Mouse (Mus musculus): ENCODE results near the gene Ccdc9b.

Gene Ccdc9b

DNA sequence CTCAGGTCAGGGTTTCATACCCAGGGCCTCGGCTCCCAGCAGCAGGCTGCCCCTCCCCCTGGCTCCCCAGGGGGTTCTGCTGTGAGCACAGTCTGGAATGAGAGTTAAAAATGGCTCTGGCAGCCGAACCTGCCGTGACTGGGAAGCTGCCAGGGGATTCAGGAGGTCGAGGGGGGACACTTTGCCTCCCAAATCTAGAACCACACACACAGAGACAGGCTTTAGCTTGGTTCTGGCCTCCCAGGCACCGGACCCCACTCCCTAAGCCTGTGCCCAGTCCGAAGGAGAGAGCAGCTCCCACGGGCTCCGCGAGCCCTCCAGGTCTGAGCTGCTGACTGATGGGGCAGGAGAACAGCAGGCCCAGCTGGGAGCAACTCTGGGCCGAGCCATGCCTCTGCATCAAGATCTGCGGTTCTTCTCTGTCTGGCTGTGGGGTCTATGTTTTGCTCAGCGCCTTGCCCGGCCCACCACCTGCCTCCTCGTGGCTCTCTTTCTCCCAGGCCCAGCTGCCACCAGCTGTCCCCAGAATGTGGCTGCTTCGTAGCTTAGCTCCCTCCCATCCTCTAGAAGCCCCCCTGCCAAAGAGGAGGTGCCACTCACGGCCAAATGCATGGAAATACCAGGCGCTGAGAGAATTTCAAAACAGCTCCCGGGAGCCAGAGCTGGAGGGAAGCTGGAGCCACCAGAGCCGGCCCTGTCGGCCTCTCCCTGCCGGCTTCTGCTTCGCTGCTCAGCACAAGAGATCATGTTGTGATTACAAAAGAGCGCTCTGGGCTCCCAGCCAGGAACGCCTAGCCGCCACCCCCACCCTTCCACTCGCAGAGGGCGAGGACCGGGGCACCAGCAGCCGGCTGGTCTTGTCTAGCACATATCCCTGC lies at the start of gene Ccdc9b:
Ccdc9b (minus strand) TSS at position 756 of the 878 bp plus-strand sequence.
- WGBS: 10% methylated on average over 29 of the region's 29 CpGs

DNA sequence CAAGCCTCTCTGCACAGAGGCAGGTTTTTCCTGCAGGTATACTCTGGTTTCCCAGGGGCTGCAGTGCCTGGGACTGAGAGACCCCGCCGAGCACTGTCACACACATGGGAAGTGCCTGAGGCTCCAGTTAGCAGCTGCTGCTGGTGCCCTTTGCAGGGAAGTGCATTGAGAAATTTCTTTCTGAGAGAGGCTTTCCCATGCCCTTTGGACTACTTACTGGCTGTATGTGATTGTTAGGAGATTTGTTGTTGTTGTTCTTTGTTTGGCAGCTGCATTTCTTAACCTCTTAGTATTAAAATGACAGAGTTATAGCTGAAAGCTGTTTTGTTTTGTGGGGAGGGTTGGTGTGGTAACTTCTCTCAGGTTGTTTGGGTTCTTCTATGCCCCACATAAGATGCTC lies 48.4 kb upstream of the Ccdc9b start:
- 51% methylated on average over 2 of the region's 2 CpGs for WGBS

DNA sequence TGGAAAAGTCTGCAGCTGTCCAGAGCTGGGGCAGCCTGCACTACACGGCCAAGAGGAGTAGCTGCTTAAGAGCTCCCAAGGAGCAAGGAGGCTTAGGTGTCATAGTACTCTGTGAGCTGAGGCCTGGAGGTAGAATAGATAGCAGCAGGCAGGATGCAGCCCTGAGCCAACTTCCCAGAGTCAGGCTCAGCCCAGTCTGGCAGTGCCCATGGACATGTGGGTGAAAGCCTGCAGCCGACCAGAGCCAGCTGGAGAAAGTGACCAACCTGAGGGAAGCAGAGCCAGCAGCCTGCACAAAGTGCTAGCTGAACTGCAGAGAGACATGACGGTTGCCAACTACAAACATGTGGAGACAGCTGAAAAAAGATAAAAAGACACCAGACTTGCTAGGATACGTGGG lies 44.4 kb upstream of the Ccdc9b start:
- WGBS: 42% methylated on average over 4 of the region's 4 CpGs

DNA sequence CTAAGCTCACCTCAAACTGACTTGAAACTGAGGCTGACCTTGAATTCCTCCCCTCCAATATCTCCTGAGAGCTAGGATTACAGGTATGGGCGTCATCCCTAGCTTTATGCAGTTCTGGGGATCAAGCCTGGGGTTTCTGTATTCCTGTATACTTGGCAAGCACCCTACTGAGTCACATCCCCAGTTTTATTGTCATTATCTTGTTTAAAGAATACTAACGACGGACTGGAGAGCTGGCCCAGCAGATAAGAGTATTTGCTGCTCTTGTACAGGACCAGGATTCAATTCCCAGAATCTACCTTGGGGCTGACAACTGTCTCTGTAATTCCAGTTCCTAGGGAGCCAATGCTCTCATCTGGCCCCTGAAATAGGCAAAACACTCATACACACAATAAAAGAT lies 43.3 kb upstream of the Ccdc9b start:
- WGBS: 66% methylated on average over 3 of the region's 3 CpGs

DNA sequence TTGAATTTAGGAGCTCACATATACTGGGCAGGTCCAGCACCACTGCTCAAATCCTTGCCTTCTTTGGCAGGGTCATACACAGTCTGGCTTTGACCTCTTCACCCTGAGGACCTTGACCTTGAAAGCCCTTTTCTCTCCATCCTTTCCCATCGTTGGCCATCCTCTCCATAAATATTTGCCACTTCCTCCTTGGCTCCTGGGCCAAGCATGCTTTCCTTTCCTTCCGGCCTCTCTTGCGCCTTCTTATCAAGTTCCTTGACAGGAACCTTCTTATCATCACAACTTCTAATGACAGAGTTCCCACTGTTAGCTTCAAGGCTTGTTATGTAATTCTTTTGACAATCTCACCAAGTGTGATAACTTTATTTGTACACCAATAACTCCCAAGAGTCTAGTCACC lies 42.7 kb upstream of the Ccdc9b start:
- WGBS: 81% methylated on average over 3 of the region's 3 CpGs

DNA sequence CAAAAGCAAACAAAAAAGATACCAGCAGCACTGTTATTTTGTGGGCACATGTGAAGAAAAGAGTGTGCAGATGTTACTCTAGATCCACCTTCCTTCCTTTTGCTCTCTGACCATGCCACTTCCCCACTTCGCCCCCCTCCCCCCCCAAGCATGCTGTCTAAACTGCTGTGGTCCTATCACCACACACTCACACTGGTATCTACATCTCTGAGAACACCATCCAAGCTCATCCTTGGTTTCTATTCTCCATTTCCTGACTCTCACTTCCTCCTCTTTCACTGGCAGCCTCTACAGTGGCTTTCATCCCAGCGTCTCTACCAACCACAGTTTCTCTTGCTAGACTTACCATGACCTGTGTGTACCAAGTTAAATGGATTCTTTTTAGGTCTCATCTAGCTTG lies 42.0 kb upstream of the Ccdc9b start:
- WGBS: 94% methylated on average over 2 of the region's 2 CpGs

DNA sequence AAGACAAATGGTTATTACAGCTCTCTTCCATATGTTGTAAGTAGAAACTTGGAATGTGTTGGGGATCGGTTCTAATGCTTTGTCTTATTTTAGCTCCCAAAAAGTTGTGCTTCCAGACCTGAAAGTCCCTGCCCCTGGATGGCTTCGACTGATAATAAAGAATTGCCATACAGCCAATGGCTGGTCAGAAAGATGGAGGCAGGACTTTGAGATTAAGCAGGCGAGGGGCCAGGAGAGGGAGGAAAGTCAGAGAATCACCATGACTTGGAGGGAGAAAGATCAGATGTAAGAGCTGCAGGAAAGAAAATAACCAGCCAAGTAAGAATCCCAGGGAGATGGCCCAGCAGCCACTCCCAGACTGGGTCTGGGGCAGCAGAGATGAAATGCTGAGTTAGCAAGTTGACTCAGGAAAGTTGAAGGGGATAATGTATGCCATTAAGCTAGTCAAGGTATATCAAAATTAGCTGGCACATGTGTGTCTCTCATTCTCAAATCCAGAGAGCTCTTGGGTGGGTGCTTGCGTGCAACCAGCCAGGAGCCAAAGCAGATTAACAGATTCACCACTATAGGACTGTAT lies 40.2 kb upstream of the Ccdc9b start:
- 81% methylated on average over 4 of the region's 4 CpGs for WGBS

DNA sequence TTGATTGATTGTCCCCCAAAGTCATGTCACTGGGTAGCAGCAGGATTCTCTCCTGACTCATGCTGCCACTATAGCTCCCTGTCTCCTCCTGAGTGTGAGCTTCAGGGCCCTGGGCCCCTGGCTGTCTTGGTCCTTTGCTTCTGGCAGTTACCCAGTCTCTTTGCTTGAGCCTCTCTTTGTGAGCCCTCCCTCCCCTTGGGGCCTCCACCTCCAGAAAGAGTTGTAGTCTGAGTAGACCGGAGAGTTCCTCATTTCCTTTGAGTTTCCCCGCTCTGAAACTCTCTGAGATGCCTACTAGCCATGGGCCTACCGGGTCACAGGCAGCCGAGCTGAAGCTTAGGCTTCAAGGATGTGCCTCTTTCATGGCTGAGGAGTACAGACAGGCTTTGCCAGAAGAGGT lies 31.2 kb upstream of the Ccdc9b start:
- 80% methylated on average over 4 of the region's 4 CpGs for WGBS

DNA sequence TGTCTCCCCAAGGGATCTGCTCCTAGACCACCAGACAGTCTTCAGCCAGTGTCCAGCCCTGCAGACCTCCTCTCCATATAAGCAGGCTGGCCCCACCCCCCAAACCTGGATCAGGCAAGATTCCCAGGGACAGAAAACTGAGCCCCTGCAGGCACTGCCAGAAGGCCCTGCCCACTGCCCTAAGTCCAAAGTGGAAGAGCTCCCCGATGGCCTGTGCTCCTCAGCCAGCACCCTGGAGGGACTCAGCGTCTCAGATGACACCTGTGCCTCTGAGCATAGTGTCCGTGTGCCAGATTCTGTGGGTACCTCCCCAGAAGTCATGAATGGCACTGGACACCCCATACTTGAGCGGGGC lies 29.8 kb upstream of the Ccdc9b start:
- 86% methylated on average over 4 of the region's 4 CpGs for WGBS

DNA sequence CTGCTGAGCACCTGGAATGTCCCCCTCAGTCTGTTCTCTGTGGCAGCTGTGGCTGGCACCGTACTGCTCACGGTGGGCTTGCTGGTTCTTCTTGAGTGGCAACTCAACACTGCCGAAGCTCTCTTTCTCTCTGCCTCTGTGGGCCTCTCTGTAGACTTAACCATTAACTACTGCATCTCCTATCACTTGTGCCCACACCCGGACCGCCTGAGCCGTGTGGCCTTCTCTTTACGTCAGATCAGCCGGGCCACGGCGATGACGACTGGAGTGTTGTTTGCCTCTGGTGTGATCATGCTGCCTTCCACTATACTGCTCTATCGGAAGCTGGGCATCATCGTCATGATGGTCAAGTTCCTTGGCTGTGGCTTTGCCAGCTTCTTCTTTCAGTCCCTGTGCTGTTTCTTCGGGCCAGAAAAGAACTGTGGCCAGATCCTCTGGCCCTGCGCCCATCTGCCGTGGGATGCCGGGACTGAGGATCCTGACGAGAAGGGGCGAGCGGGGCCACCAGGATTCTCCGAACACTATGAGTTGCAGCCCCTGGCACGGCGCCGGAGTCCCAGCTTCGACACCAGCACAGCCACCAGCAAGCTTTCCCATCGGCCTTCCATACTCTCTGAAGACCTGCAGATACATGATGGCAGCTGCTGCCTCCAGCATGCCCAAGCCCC lies 29.3 kb upstream of the Ccdc9b start:
- 87% methylated on average over 26 of the region's 26 CpGs for WGBS

DNA sequence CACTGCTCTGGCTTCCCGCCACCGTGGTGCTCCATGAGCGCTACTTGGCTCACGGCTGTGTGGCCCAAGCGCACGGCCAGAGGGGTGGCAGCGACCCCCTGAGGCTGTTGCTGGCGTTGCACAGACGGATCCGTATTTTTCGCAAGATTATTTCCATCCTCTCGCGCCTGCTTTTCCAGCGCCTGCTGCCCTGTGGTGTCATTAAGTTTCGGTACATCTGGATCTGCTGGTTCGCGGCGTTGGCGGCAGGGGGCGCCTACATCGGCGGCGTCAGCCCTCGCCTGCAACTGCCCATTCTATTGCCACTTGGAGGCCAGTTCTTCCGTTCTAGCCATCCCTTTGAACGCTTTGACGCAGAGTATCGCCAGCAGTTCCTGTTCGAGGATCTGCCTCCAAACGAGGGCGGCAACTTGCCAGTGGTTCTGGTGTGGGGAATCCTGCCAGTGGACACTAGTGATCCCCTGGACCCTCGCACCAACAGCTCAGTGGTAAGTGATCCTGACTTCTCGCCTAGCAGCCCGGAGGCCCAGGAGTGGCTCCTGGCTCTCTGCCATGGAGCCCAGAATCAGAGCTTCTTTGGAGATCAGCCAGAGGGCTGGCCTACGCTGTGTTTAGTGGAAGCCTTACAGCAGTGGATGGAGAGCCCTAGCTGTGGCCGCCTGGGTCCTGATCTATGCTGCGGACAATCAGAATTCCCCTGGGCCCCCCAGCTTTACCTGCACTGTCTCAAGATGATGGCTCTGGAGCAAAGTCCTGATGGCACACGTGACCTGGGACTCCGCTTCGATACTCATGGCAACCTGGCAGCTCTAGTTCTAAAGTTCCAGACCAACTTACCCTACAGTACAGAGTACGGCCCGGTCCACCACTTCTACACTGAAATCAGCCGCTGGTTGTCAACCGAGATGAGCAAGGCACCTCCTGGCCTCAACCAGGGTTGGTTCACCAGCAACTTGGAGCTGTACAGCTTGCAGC lies 28.4 kb upstream of the Ccdc9b start:
- WGBS: 36% methylated on average over 44 of the region's 44 CpGs

DNA sequence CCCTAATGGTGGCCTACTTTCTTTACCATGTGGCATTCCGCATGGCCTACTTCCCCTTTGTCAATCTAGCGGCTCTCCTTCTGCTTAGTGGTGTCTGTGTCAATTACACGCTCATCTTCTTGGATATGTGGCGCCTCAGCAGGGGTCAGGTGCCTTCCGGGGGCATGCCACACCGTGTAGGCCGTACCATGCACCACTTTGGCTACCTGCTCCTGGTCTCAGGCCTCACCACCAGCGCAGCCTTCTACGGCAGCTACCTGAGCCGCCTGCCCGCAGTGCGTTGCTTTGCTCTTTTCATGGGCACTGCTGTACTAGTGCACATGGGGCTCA lies 27.7 kb upstream of the Ccdc9b start:
- WGBS: 56% methylated on average over 12 of the region's 12 CpGs

DNA sequence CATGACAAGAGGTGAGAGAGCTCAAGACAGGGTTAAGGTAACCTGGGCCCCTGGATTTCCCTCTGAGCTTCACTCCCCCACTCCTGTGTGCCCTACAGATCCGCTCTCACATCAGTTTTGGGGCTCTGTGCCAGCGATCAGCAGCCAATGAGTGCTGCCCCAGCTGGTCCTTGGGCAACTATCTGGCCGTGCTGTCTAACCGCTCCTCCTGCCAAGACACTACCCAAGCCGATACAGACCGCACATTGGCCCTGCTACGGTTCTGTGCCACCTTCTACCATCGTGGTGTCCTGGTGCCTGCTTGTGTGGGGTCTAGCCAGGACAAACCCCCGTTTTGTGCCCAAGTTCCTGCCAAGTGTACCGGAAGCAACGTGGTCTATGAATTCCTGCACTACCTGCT lies 27.0 kb upstream of the Ccdc9b start:
- 52% methylated on average over 11 of the region's 11 CpGs for WGBS

DNA sequence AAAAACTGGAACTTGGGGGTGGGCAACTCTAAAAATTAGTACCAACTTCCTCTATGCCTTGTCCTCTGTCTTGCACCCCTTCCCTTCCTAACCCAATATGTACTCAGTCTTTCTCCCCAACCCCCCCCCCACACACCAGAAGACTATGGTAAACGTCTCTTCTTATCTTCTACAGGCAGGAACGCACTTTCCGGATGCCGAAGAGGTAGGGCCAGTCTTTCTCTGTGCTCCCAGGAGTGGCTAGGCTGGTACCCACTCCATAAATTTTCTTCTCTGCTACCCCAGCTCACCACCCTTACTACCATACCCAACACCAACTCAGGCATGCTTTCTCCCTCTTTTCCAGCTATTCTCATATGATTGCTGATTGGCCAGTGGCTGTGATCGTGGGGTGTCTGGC lies 24.1 kb upstream of the Ccdc9b start:
- 86% methylated on average over 5 of the region's 5 CpGs for WGBS

DNA sequence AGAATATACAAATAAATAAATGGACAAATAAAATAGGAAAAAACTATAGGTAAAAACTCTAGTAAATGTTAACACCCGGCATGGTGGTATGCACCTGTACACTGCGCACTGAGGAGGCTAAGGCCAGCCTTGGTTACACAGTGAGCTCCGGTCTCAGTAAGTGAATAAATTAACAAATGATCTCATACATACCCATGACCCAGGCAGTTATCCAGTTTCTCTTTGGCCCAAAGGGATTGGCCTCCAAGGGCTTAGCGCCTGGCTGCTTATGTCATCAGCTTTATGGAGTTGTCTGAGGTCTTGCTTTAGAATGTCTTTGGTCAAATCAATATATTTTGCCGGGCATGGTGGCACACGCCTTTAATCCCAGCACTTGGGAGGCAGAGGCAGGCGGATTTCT lies 21.2 kb upstream of the Ccdc9b start:
- WGBS: 89% methylated on average over 7 of the region's 7 CpGs

DNA sequence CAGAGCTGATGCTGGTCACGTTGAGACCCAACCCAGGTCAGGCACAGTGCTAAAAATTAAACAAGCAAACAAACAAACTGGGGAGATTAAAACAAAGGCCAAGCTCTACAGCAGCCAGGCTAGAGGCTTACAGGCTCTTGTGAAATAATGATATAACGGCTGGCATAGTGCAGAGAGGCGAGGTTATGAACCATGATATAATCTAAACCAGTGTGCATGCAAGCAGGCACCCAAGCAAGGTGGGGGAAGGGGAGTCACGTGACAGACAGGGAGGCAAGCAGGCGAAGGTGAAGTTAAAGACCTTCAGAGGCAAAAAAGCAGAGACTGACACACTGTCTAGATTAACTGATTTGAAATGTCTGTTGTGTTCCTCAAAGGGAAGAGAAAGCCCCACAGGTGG lies 20.6 kb upstream of the Ccdc9b start:
- 71% methylated on average over 5 of the region's 5 CpGs for WGBS

DNA sequence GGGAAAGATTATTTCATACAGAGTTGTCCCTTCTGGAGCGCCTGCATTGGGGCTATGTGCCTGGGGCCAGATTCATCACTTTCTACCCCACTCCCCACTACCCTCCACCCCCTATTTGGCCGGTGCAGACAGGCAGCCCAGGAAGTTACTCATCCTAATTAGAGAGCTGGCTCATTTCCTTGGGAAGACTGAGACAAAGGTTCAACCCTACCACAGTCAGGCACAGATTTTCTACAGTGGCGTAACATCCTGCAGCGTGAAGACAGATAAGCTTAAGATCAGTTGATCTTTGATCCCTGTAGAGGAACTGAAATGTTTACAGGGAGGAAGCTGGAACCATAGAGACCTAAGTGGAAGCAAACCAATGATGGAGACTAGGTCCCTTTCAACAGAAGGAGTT lies 19.8 kb upstream of the Ccdc9b start:
- whole genome bisulfite sequencing: 60% methylated on average over 4 of the region's 4 CpGs

DNA sequence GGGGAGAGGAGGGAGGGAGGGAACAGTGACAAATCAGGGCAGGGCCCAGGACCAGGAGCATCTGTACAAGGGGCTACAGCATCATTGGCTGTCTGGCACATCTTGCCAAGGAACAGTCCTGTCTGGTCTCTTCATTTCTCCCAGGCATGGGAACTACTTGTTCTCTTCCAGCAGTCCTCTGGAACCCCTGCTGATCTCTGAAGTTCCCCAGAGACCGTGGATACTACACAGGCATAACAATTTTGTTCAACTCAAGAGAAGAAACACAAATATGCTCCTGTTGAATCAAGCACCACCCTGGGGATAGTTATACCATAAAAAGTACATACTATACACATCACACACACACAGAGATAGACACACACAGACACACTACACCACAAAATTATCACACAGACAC lies 18.7 kb upstream of the Ccdc9b start:
- 59% methylated on average over 1 of the region's 1 CpGs for WGBS

DNA sequence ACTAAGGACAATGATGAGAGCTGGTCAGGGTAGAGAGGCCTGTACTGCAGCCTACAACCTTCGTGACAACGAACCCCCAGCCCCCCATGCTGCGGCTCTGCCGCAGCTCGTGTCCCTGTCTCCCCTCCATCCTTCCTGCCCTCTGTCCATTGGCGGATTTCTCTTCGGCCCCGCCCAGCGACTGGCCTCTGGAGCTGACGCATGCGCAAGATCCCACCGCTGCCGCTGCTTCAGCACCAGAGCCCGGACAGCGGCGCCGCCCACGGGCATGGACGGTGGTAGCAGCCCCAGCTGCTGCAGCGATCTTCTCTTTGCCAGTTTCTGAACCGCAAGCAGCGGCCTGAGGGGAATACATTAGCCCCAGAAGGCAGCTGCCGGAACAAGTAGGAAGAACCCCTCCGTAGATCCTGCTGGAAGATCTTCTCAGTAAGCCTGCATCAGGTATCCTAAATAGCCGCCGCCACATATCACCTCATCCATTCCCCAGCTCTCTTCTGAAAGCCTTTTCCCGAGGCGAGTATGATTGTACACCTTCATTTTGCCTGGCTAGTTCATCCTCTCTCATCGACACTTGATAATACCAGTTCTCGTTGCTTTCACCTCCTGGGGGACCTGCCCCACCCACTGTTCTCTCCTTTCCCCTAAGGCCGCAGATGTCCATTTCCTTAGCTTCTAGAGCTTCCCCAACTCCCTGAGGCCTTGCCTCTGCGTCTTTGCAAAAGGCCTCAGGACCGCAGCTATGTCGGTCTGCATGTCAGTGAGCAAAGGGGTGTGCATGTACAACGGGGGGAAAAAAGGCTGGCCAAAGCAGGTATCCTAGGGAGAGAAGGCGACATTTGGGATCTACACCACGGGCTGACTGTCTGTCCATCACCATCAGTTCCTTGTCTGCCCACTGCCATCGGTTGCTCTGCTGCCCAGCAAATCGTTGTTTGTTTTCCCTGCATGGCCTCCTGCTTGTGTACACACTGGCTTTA lies 17.3 kb upstream of the Ccdc9b start, which contains the start of gene Disp2:
Disp2 (plus strand) TSS at position 216 of the 977 bp plus-strand sequence.
- 7% methylated on average over 39 of the region's 39 CpGs for WGBS

DNA sequence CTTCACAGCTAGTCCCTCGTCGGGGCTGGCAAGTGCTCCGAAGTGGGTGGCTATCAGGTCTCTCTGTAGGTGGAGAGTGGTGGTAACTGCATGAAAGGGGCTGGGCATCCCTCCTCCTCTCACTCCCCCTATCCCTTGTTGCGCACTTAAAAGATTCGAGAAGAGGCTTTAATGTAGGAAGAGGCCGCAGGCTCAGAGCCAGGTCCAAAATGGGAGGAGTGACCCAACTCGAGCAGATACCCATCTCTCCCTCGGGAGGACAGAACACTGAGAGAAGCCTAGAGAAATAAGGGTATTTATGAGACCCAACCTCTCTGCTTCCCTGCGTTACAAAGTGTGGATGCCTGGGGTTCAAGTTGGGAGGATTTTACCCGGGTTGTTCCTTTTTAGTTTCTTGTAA lies 16.6 kb upstream of the Ccdc9b start:
- WGBS: 8% methylated on average over 10 of the region's 10 CpGs

DNA sequence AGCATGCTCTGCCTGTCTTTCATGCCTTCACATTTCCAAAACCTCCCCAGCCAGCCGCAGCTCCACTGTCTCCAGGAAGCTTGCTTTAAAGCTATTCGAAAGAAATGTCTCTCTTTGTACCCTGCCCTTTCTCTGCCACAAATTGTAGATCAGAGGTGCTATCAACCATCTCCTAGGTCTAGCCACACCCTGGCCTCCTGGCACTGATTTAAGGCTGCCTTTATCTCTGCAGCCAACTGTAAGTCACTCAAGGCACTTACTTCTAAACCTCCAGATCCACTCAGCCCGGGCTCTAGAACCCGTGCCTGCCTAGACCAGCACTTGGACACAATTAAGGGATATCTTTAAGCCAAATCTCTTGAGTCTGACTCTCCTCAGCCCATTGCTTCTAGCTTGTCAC lies 16.0 kb upstream of the Ccdc9b start:
- WGBS: 88% methylated on average over 4 of the region's 4 CpGs

Data from cerebral cortex, adult 2 months (tissue).